Mouse (Mus musculus): ENCODE results near the gene Hs3st4. TPM values are rescaled to one million over a fixed set of nuclear protein-coding genes. Genes with fewer than 3 reads are reported as not detected.

The Hs3st4 gene
- polyA plus RNA-seq, 1 experiment from 2014 or later, result 0.44 TPM

DNA sequence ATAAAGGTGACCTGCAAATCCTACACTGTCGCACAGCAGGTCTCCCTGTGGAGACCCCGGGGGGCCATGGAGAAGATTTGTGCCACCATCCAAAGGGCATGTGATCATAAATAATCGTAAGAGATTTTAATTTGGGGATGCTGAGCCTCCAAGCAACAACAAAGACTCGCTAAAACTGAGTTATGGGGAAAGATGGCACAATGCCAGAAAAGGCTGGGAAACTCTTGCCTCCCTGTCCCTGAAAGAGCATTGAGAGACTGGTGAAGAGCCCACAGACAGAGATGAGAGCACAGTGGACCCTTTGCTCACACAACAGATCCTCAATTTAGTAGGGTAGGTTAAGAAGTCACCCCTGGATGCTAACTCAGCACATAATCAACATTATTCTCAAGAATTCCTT lies 377.2 kb downstream of the Hs3st4 start:
- H3K27ac ChIP-seq, result no peak overlapping the region
- no peaks in the 10 kb centered on the region for H3K9me3 ChIP-seq
- 0 out of 2 replicates have a peak, but pooled peaks cover 3% of the 10 kb centered on the region for H3K27me3 ChIP-seq
- no peaks in the 10 kb centered on the region for H3K36me3 ChIP-seq
- H3K4me2 ChIP-seq, result no peak overlapping the region
- H3K4me3 ChIP-seq, result no peak overlapping the region
- 44% methylated on average over 4 of the region's 4 CpGs for WGBS
- no peak for ATAC-seq (ENCODE audit: insufficient number of reproducible peaks, low FRiP score, low TSS enrichment, low read depth)
- H3K4me1 ChIP-seq, result no peaks in the 10 kb centered on the region
- no peak overlapping the region for H3K9ac ChIP-seq

DNA sequence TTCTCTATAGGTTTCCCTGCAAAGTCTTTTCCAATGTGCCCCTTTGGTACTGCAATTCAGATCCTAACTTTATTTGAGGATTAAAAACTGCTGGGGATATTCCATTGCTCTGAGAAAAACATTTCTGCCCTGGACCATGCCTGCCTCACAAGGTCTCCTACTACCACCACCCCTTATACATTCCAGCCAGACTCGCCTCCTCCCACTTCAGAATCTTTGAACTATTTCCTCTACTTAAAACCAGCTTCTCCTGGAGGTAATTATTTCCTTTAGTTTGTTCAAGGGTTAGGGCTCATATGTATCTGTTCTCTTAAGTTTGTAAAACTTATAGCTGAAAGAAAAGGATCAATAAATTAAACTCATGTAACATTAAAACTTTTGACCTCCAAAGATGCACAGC lies 389.6 kb downstream of the Hs3st4 start:
- WGBS, result 36% methylated on average over 1 of the region's 1 CpGs
- ATAC-seq (ENCODE audit: insufficient number of reproducible peaks, low FRiP score, low TSS enrichment, low read depth), result no peak
- H3K27me3 ChIP-seq, result no peaks in the 10 kb centered on the region

DNA sequence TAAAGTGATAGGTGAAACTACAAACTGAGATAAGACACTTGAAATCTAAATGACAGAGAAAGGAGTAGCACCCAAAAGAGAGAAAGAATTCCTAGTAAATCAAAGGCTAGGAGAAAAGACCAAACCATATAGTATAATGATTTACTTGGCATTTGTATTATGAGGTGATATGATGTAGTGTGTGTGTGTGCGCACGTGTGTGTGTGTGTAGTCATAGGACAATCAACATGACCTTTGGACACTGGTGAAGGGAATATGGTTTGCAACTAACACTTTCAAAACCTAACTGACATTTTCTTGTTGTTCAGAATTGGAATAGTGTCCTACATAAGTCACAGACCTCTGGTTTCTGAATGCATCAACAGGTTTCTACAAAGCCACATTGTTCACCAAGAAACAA lies 390.0 kb downstream of the Hs3st4 start:
- no peak for ATAC-seq (ENCODE audit: insufficient number of reproducible peaks, low FRiP score, low TSS enrichment, low read depth)
- H3K9me3 ChIP-seq, result no peaks in the 10 kb centered on the region
- no peaks in the 10 kb centered on the region for H3K27me3 ChIP-seq
- H3K9ac ChIP-seq, result no peak overlapping the region
- H3K36me3 ChIP-seq, result no peaks in the 10 kb centered on the region
- no peak overlapping the region for H3K4me2 ChIP-seq
- no peak overlapping the region for H3K27ac ChIP-seq
- H3K4me3 ChIP-seq, result no peak overlapping the region
- no peaks in the 10 kb centered on the region for H3K4me1 ChIP-seq
- WGBS, result 79% methylated on average over 2 of the region's 2 CpGs

More for the DNA sequence above, 389.6 kb downstream of the Hs3st4 start:
- H3K4me3 ChIP-seq, result no peak overlapping the region
- no peaks in the 10 kb centered on the region for H3K4me1 ChIP-seq
- no peaks in the 10 kb centered on the region for H3K36me3 ChIP-seq
- H3K27ac ChIP-seq, result no peak overlapping the region
- no peak overlapping the region for H3K9ac ChIP-seq
- no peak overlapping the region for H3K4me2 ChIP-seq
- H3K9me3 ChIP-seq, result no peaks in the 10 kb centered on the region

DNA sequence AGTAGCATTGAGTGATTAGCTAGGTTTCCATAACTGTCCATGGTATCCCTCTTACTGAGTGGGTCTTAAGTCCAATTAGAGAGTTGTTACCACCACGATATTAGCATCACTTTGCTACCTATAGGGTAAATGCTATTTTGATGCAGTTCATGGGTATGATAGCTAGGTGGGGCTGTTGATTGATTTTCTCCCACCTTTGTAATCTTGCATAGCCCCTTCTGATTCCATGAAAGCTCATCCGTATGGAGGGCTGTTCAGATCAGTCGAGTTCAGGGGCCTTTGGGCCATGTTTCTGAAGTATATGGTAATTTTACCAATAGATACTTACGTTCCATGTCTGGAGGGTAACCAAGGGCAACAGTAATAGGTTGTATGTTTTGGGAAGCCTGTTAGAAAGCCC lies 400.8 kb downstream of the Hs3st4 start:
- H3K9me3 ChIP-seq, result no peaks in the 10 kb centered on the region
- WGBS, result 33% methylated on average over 4 of the region's 4 CpGs
- ATAC-seq (ENCODE audit: insufficient number of reproducible peaks, low FRiP score, low TSS enrichment, low read depth), result no peak
- H3K36me3 ChIP-seq, result no peaks in the 10 kb centered on the region
- no peaks in the 10 kb centered on the region for H3K4me1 ChIP-seq
- no peak overlapping the region for H3K4me3 ChIP-seq
- H3K27ac ChIP-seq, result no peak overlapping the region
- 0 out of 2 replicates have a peak, but pooled peaks cover 4% of the 10 kb centered on the region for H3K27me3 ChIP-seq
- H3K9ac ChIP-seq, result no peak overlapping the region
- no peak overlapping the region for H3K4me2 ChIP-seq

DNA sequence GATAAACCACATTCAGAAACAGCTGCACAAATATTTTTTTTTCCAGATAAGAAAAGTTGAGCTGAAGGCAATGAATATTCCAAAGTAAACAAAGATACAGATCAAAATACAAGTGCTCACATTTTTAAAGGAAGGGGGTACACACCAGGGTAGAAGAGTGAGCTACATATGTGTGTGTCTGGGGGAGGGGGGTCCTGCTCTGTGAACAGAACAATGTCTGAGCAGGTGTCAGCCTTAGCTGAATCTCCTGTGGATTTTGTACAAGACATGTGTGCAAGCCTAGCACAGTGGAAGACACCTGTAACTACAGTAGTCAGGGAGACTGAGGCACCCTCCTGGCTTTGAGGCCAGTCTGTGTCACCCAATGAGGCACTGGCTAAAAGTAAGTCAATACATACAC lies 416.5 kb downstream of the Hs3st4 start:
- Histone ChIP-seq H3K4me3 (no peak overlapping the region), H3K9ac (no peak overlapping the region), H3K27me3 (no peaks in the 10 kb centered on the region), H3K9me3 (no peaks in the 10 kb centered on the region), H3K27ac (no peak overlapping the region), H3K36me3 (no peaks in the 10 kb centered on the region), H3K4me2 (no peak overlapping the region), H3K4me1 (no peaks in the 10 kb centered on the region)
- ATAC-seq (ENCODE audit: insufficient number of reproducible peaks, low FRiP score, low TSS enrichment, low read depth), result no peak

DNA sequence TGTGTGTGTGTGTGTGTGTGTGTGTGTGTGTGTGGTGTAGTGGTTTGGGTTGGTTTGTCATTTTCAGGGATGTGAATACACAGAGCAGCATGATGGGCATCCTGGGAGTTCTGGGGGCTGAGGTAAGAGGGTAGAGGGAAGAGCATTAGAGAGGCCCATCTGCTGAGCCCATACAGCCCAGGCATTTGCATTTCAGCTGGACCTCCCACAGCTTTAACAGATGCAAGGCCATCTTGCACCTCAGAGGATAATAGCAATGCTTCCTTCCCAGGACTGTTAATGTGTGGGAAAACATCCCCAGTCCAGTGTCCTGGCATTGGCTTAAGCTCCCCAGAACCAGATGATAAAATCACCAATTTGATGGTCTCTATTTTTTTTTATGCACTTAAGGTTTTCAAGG lies 444.3 kb downstream of the Hs3st4 start:
- no peak overlapping the region for H3K4me3 ChIP-seq
- H3K4me1 ChIP-seq, result no peaks in the 10 kb centered on the region
- no peak overlapping the region for H3K27ac ChIP-seq
- H3K4me2 ChIP-seq, result no peak overlapping the region
- no peak overlapping the region for H3K9ac ChIP-seq
- no peaks in the 10 kb centered on the region for H3K9me3 ChIP-seq
- no peaks in the 10 kb centered on the region for H3K27me3 ChIP-seq
- no peaks in the 10 kb centered on the region for H3K36me3 ChIP-seq
- ATAC-seq (ENCODE audit: insufficient number of reproducible peaks, low FRiP score, low TSS enrichment, low read depth), result no peak
